Mouse (Mus musculus) kidney, postnatal 14 days (tissue): ENCODE measurements around the gene Kif21b.
A peak's percentile ranks its signal among the peaks of the same experiment; 100 is the strongest.

Experiments
- DNase-seq: peaks from one replicate; pipeline ENCODE4 v3.0.0; 2022; ENCODE audit warnings: mixed read lengths

The Kif21b gene

GRCm38 (mm10) chr1:136160297-136160696 is 29.1 kb downstream of the Kif21b start:
- DNase-seq = no peak

DNA sequence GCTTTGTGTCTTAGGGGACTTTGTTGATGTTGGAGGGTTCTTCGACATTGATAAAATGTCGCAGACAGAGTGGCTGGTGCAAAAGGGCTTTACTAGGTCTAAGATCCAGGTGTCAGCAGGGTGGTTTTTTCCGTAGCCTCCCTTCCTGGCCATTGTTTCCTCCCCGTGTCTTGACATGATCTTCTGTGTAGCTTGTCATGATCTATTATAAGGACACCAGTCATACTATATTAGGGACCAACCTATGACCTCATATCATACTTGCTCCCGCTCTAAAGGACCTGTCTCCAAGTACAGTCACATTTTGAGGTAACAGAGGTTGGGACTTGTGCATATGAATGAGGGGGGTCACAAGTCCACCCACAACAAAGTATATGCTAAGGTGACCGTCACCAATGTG is 29.7 kb downstream of the Kif21b start:
- no peak for DNase-seq

DNA sequence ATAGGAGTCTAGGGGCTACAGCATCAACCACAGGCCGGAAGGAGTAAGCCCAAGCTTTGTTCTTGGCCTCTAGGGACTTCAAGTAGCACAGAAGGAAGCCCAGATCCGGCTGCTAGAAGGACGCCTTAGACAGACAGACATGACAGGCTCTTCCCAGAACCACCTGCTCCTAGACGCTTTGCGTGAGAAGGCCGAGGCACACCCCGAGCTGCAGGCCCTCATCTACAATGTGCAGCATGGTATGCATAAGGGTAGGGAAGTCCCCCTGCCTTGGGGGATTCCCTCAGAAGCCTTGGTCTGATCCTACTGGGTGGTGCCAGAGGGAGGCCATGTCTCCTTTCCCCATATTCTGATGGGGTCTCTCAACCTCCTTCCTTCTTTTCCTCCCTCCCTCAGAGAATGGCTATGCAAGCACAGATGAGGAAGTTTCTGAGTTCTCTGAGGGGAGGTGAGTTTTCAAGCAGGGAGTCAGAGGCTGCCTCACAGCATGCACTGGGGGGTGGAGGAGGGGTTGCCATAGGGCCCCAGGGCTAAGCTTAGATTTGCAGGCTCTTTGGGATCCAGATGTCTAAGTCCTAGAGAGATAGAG is 30.2 kb downstream of the Kif21b start:
- DNase-seq = no peak

GRCm38 (mm10) chr1:136165436-136165835 is 34.2 kb downstream of the Kif21b start:
- no peak for DNase-seq

DNA sequence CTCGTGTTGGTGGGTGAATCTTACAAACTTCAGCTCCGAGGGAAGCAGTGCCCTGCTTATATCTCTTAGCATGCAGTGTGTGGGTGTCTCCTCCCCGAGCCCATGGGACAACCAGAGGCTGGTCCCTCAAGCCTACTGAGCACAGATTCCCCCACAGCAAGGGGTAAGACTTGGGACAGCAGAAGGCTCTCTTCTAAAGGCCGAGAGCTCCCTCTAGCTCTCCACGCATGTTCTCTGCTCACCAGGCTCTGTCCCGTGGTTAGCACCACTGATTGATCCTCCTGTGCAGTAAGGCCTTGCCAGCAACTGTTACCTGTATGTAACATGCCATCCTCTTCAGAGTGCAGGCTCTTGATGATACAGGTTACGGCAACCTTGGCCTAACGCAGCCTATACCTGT is 36.5 kb downstream of the Kif21b start:
- DNase-seq = peak; percentile 46

DNA sequence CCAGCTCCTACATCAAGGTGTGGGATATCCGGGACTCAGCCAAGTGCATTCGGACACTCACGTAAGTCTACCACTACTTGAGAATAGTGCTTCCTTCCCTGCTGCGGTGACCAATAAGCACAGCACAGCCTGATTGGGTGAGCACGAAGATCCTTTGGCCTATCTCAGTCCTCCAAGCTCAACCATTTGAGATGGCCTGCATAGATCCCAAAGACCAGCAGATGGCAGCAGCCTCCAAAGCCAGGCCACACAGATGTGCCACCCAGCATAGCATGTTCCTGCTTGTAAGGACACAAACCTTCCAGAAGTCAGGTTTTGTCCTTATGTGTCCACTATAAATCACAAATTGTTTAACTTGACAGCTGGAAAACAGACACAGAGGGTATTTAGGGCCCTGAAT is 38.9 kb downstream of the Kif21b start:
- DNase-seq = peak; percentile 84

GRCm38 (mm10) chr1:136172696-136173095 is 41.5 kb downstream of the Kif21b start:
- peak; percentile 52 for DNase-seq

DNA sequence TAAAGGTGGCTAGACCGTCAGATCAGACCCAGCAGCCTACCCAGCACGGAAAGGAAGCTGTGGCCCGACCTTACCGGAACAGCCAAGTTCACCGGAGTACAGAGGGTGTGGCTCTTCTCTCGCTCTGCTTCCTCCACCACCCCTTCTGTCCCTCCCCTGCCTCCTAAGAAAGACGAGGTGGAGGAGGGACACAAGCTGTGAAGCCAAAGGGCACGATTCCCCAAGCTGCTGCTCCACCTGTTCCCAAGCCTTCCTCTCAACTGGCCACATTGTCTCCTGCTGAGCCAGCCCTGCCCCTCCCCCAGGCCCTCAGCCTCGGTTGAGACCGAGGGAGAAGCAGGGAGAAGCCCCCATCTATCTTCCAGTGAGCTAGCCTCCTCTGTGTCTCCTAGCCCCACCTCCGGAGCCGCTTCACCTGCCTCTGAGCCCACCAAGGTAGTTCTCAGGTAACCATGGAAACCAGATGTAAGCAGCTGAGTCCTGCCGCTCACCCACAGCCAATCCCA is 43.0 kb downstream of the Kif21b start:
- DNase-seq = peak; percentile 40

DNA sequence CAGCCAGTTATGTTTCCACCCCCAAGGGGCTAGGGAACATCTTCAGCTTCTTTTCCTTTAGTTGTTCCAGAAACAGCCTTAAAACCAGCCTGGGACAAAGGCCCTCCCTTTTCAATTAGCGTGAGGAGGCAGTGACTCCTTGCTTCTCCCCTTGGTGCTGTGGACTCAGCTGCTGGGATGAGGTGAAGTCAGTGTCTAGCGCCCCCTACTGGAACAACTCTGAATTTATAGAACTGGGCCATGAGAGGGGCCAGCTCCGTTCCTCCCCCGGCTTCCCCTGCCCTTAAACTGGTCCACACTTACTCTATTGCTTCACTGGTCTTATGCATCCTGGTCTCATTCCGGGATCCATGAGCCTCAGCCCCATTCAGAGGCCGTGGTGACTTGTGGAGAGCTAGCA is 44.0 kb downstream of the Kif21b start:
- peak; percentile 33 for DNase-seq

DNA sequence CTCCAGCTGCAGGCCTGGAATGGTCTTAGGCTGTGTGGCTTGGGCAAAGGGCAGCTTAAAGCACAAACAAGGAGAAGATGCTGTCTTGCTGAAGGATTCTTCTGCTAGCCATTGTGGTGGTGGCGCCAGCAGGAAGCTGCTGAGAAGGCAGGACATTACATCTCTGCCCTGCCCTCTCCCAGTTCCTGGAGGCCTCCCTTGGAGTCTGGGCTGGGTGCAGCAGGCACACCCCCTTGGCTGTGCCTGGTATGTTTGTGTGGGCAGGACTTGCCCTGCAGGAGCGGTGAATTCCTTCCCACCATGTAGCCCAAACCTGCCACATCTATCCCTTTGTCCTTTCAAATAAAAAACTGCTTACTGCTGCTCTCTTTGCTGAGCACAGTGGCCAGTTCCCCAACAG is 45.9 kb downstream of the Kif21b start:
- no peak for DNase-seq

- no peak for DNase-seq
Measured at GRCm38 (mm10) chr1:136178741-136179140, 47.6 kb downstream of the Kif21b start.

DNA sequence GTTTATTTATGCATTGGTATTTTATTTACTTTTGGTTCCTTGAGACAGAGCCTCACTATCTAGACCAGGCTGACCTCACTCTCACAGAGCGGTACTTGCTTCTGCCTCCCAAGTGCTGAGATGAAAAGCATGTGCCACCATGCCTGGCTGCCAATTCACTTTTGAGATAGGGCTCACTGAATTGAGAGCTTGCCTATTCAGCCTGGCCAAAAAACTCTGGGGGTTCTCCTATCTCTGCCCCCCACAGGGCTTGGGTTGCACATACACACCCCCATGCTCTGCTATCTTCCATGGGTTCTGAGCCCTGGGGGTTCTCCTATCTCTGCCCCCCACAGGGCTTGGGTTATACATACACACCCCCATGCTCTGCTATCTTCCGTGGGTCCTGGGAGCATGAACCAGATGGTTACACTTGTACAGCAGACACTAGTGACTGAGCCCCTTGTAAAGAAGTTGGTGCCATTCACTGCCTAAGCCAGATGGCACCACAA is 48.4 kb downstream of the Kif21b start:
- DNase-seq = no peak

GRCm38 (mm10) chr1:136190033-136190432 is 58.8 kb downstream of the Kif21b start:
- no peak for DNase-seq

DNA sequence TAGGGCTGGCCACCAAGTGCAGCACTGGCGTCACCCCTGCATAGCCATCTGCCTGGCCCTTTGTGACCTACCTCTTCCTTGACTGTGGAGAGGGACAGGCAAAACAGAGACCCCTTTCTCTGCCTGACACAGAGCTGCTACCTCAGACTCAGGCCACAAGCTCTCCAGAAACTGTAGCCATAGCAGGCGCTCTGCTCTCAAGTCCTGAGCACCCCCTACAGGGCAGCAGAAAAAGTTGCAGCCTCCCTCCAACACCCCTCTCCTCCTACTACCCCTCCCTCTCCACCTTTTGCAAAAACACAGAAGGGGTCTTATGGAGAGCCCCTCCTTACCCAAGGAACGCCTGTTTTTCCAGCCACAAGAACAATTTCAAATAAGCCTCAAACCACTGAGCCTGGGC is 81.6 kb downstream of the Kif21b start, which contains the start of gene Mroh3:
Gene Mroh3, minus strand, starts transcription at position 26 of the 400 bp plus-strand sequence.
- DNase-seq = no peak

DNA sequence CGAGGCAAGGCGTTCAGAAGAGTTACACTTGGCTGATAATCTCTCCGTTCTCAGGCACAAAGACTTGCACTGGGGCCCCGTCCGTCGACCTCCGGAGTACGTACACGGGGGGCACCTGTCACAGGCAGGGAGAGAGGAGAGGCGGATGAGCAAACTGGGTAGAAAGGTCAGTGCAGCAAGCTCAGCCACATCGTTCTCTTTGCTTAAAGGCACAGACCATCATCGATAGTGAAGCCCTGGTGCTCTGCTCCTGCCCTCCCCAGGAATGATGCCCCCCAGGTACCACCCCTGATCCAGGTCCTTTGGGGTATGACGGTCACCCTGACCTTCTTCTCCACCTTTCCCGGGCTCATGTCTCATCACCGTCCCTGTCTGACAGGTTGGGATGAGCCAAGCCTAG is 83.1 kb downstream of the Kif21b start:
- DNase-seq = no peak

GRCm38 (mm10) chr1:136220037-136220871 is 89.1 kb downstream of the Kif21b start:
- DNase-seq = peak; percentile 25

DNA sequence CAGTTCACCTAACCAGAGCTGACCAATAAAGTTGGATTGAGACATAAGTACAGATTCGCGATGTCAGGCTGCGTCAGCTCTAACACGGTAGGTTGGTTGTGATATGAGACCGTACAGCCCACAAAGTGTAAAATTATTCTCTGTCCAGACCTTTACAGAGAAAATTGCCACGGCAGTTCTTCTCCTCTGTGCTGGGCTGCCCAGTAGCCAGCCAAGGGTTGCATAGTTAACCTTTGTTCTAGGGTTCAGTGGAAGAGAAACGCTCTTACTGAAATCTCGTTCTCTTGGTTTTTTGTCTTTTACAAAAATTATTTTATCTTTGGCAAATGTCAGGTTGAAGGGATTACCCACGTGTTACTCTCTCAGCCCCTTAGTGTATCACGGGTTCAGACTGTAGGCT is 91.2 kb downstream of the Kif21b start:
- peak; percentile 27 for DNase-seq

DNA sequence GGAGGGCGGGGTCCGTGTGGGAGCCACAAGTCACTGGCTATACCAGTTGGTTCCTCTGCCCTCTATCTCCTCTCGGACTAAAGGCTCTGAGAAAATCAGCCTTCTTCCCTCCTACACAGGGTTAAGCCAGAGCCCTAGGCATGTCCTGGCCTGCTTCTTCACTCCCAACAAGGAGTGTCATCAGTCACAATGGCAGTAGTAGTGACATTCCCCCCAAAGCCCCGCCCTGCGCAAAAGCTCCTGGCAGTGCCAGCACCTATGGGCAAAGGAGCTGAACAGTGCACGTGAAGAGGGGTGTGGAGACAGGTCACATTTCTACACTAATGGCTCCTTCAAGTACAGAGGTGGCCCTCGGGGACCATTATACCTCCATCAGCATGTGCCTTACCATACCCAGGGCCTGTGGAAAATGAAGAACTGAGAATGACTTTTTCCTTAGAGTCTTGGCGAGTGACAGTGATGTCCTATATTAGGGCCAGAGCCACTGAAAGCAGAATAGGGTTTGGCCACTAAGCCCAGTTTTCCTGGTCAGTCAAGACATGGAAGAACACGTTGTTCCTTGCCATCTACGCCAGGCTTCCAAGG is 92.7 kb downstream of the Kif21b start:
- no peak for DNase-seq

- no peak for DNase-seq
Measured at GRCm38 (mm10) chr1:136225846-136226245, 94.7 kb downstream of the Kif21b start.

DNA sequence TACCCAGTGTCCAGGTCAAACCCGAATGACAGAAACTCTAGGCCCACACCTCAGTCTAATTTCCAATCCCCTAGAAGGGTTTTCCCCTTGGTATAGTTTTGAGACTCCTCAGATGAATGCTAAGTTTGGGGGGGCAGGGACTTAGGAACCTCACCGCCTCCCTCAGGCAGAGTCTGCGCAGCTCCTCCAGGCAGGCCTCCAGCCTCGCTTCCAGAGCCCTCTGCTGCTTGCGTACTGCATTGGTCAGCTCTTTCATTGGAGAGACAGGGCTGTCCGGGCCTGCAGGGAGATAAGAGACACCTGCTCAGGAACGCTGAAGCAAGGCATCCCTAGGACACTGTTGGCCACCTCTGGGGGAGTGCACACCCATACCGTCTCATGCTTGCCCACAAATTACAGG is 95.4 kb downstream of the Kif21b start:
- DNase-seq = no peak
